Mouse (Mus musculus) lung, embryonic 14.5 days (tissue): ENCODE measurements at regions not wholly inside any gene's neighbourhood (a gene's known extent, or its start where the extent isn't known, plus 50 kb on each side); places are given as distances from the start of the nearest gene placed in this dataset.
A peak's percentile ranks its signal among the peaks of the same experiment; 100 is the strongest.

ENCODE experiments used
- ATAC-seq: fragments of 200-750 bp; cut with Nextera tagmentation; 2 replicates; pipeline ENCODE4 v1.8.0; 2017; ENCODE audit warnings: mild to moderate bottlenecking, moderate TSS enrichment, moderate library complexity; ENCODE audit not compliant: insufficient read depth
- DNase-seq: peaks from one replicate; pipeline ENCODE4 v3.0.0-alpha.2; 2015
- H3K27ac ChIP-seq: fragments of 300-500 bp; sonication (generic); 2 replicates; pipeline ENCODE4 v1.5.1; 2014; ENCODE audit warnings: low read depth, mild to moderate bottlenecking, moderate library complexity
- H3K27me3 ChIP-seq: fragments of 300-500 bp; sonication (generic); 2 replicates; pipeline ENCODE4 v1.6.1; 2014; ENCODE audit warnings: low read length, control low read depth; ENCODE audit not compliant: insufficient read depth
- H3K36me3 ChIP-seq: fragments of 300-500 bp; sonication (generic); 2 replicates; pipeline ENCODE4 v1.6.1; 2014; ENCODE audit warnings: control low read depth; ENCODE audit not compliant: insufficient read depth
- H3K4me1 ChIP-seq: fragments of 300-500 bp; sonication (generic); 2 replicates; pipeline ENCODE4 v1.6.1; 2014; ENCODE audit warnings: antibody characterized with exemption, control low read depth; ENCODE audit not compliant: insufficient read depth
- H3K4me2 ChIP-seq: fragments of 300-500 bp; sonication (generic); 2 replicates; pipeline ENCODE4 v1.6.1; 2014; ENCODE audit warnings: mild to moderate bottlenecking
- H3K4me3 ChIP-seq: fragments of 300-500 bp; sonication (generic); 2 replicates; pipeline ENCODE4 v1.5.1; 2014; ENCODE audit warnings: low read depth, low read length
- H3K9ac ChIP-seq: fragments of 300-500 bp; sonication (generic); 2 replicates; pipeline ENCODE4 v1.6.1; 2014
- H3K9me3 ChIP-seq: fragments of 300-500 bp; sonication (generic); 2 replicates; pipeline ENCODE4 v1.6.1; 2016; ENCODE audit warnings: low read depth, low read length, control low read depth
- CTCF ChIP-seq: IDR thresholded peaks from 2 replicates; pipeline ENCODE4 v1.5.1; 2016; ENCODE audit warnings: antibody characterized with exemption, low read depth
- WGBS: fragments of 180-500 bp; shearing (Covaris S2); extraction: QIAGEN DNeasy Blood & Tissue Kit; methylation state at CpG from one replicate; pipeline ENCODE4 v1.1.7; 2014; 5-methylcytosine and 5-hydroxymethylcytosine counted together

- Histone ChIP-seq H3K9me3 (no peaks in the 10 kb centered on the region), H3K36me3 (no peaks in the 10 kb centered on the region), H3K9ac (no peak overlapping the region), H3K4me1 (peaks cover 7% of the 10 kb centered on the region; the same call in 1 of the 2 replicates), H3K4me2 (peak overlapping the region; percentile 25; the same call in 1 of the 2 replicates), H3K27ac (no peak overlapping the region), H3K27me3 (no peaks in the 10 kb centered on the region), H3K4me3 (no peak overlapping the region)
- WGBS: 11% methylated on average over 5 of the region's 5 CpGs
- ATAC-seq (peak; percentile 58; the same call in 1 of the 2 replicates), DNase-seq (no peak)
- no peak for TF ChIP-seq CTCF
These were observed 158.7 kb upstream of the Ttc29 start for GRCm38 (mm10) chr8:78054435-78054834.

GRCm38 (mm10) chr8:78054920-78055319, 158.2 kb upstream of the Ttc29 start:
- Histone ChIP-seq H3K27ac (no peak overlapping the region), H3K9ac (no peak overlapping the region), H3K4me2 (no peak overlapping the region; the same call in 1 of the 2 replicates), H3K9me3 (no peaks in the 10 kb centered on the region), H3K4me1 (peaks cover 7% of the 10 kb centered on the region; the same call in 1 of the 2 replicates), H3K27me3 (no peaks in the 10 kb centered on the region), H3K4me3 (no peak overlapping the region), H3K36me3 (no peaks in the 10 kb centered on the region)
- DNase-seq (no peak), ATAC-seq (peak; percentile 52; the same call in 1 of the 2 replicates)
- 8% methylated on average over 8 of the region's 8 CpGs for WGBS
- TF ChIP-seq CTCF: no peak

GRCm38 (mm10) chr8:78055531-78055930, 157.6 kb upstream of the Ttc29 start:
- Histone ChIP-seq H3K4me3 (no peak overlapping the region), H3K4me2 (no peak overlapping the region), H3K27ac (no peak overlapping the region), H3K9ac (no peak overlapping the region), H3K9me3 (no peaks in the 10 kb centered on the region), H3K27me3 (no peaks in the 10 kb centered on the region), H3K36me3 (no peaks in the 10 kb centered on the region), H3K4me1 (peaks cover 7% of the 10 kb centered on the region; the same call in 1 of the 2 replicates)
- 51% methylated on average over 3 of the region's 3 CpGs for WGBS
- ATAC-seq (no peak), DNase-seq (no peak)
- no peak for TF ChIP-seq CTCF

- H3K27me3 ChIP-seq: no peaks in the 10 kb centered on the region
- peak; percentile 73 for ATAC-seq
- H3K4me2 ChIP-seq: no peak overlapping the region
- no peaks in the 10 kb centered on the region for H3K36me3 ChIP-seq
- 40% methylated on average over 4 of the region's 4 CpGs for WGBS
- peaks cover 7% of the 10 kb centered on the region; the same call in 1 of the 2 replicates for H3K4me1 ChIP-seq
- H3K27ac ChIP-seq: no peak overlapping the region; the same call in 1 of the 2 replicates
- no peak overlapping the region for H3K9ac ChIP-seq
- no peak for TF ChIP-seq CTCF
- H3K4me3 ChIP-seq: no peak overlapping the region
- peak; percentile 64 for DNase-seq
- H3K9me3 ChIP-seq: no peaks in the 10 kb centered on the region
These were observed 155.7 kb upstream of the Ttc29 start for GRCm38 (mm10) chr8:78057357-78057756.

GRCm38 (mm10) chr8:78061827-78062719, 151.0 kb upstream of the Ttc29 start:
- Histone ChIP-seq H3K27ac (no peak overlapping the region), H3K36me3 (no peaks in the 10 kb centered on the region), H3K27me3 (no peaks in the 10 kb centered on the region), H3K9me3 (no peaks in the 10 kb centered on the region), H3K4me2 (no peak overlapping the region), H3K9ac (no peak overlapping the region), H3K4me3 (no peak overlapping the region), H3K4me1 (no peaks in the 10 kb centered on the region)
- ATAC-seq (no peak), DNase-seq (peak; percentile 90)
- WGBS: 42% methylated on average over 9 of the region's 9 CpGs
- TF ChIP-seq CTCF: peak; percentile 65

GRCm38 (mm10) chr8:78063529-78063928, 149.6 kb upstream of the Ttc29 start:
- Histone ChIP-seq H3K4me3 (peak overlapping the region; percentile 31), H3K9me3 (no peaks in the 10 kb centered on the region), H3K4me2 (peak overlapping the region; percentile 68), H3K9ac (0 out of 2 replicates have a peak overlapping the region, but pooled peaks have one; percentile 26), H3K4me1 (no peaks in the 10 kb centered on the region), H3K36me3 (no peaks in the 10 kb centered on the region), H3K27ac (no peak overlapping the region), H3K27me3 (no peaks in the 10 kb centered on the region)
- ATAC-seq (peak; percentile 84), DNase-seq (peak; percentile 81)
- 3% methylated on average over 13 of the region's 13 CpGs for WGBS
- TF ChIP-seq CTCF: peak; percentile 84

- peak overlapping the region; percentile 68 for H3K4me2 ChIP-seq
- ATAC-seq (no peak; the same call in 1 of the 2 replicates), DNase-seq (no peak)
- 34% methylated on average over 13 of the region's 13 CpGs for WGBS
- 0 out of 2 replicates have a peak overlapping the region, but pooled peaks have one; percentile 26 for H3K9ac ChIP-seq
- H3K36me3 ChIP-seq: no peaks in the 10 kb centered on the region
- no peaks in the 10 kb centered on the region for H3K9me3 ChIP-seq
- H3K4me3 ChIP-seq: peak overlapping the region; percentile 31
- H3K27me3 ChIP-seq: no peaks in the 10 kb centered on the region
- no peak overlapping the region for H3K27ac ChIP-seq
- no peaks in the 10 kb centered on the region for H3K4me1 ChIP-seq
- TF ChIP-seq CTCF: no peak
These were observed 148.9 kb upstream of the Ttc29 start for GRCm38 (mm10) chr8:78064161-78064560.
